In genomic region chr7:101423970-101424369, GRCm38 (mm10) we compare ENCODE assay signal across 28 mouse cellular contexts. TPM values are rescaled to one million over a fixed set of nuclear protein-coding genes. Genes with fewer than 3 reads are reported as not detected.
DNase-seq lines count a peak whose midpoint lies in the region; ATAC-seq and TF ChIP-seq lines count a peak whose summit lies in the region.
"Had no signal": no experiment of that assay in that cellular context is flagged by ENCODE, and none has a peak within 500 bp of the region (broad histone marks: within the 10 kb centered on the region; RNA-seq: fewer than 3 reads in every experiment).

No protein-coding gene starts in this region.

- H3K36me3 ChIP-seq in forebrain, embryonic 14.5 days (ENCODE audit: control insufficient read depth, insufficient read depth, low read length): no peaks in the 10 kb centered on the region
- H3K36me3 ChIP-seq in forebrain, embryonic 10.5 days (replicated peaks): no peaks in the 10 kb centered on the region
- H3K36me3 ChIP-seq in hindbrain, postnatal 0 days (ENCODE audit: insufficient read depth, low read length): no peaks in the 10 kb centered on the region
- no peaks in the 10 kb centered on the region for H3K36me3 ChIP-seq in hindbrain, embryonic 10.5 days
- no peaks in the 10 kb centered on the region for H3K36me3 ChIP-seq in midbrain, embryonic 16.5 days (ENCODE audit: control insufficient read depth, insufficient read depth, low read length)
- no peaks in the 10 kb centered on the region for H3K36me3 ChIP-seq in midbrain, embryonic 11.5 days (ENCODE audit: control insufficient read depth, insufficient read depth, low read length)
- H3K36me3 ChIP-seq: limb, embryonic 12.5 days; midbrain, embryonic 15.5 days had no signal

- H3K4me3 ChIP-seq in forebrain, embryonic 14.5 days (ENCODE audit: low read depth, low read length): no peak overlapping the region
- no peak overlapping the region for H3K4me3 ChIP-seq in forebrain, embryonic 10.5 days
- H3K4me3 ChIP-seq in hindbrain, postnatal 0 days (ENCODE audit: low read length): no peak overlapping the region
- H3K4me3 ChIP-seq in hindbrain, embryonic 10.5 days: no peak overlapping the region
- no peak overlapping the region for H3K4me3 ChIP-seq in midbrain, embryonic 16.5 days (ENCODE audit: low read depth, low read length)
- H3K4me3 ChIP-seq in midbrain, embryonic 11.5 days (ENCODE audit: low read depth, low read length): no peak overlapping the region
- peak overlapping the region; percentile 82 for H3K4me3 ChIP-seq in cortical plate, adult 2 months (ENCODE audit: insufficient read depth, low read length)
- H3K4me3 ChIP-seq: limb, embryonic 12.5 days; midbrain, embryonic 15.5 days had no signal

- H3K9me3 ChIP-seq in forebrain, embryonic 14.5 days (replicated peaks; ENCODE audit: control insufficient read depth, low read length): no peaks in the 10 kb centered on the region
- H3K9me3 ChIP-seq in forebrain, embryonic 10.5 days: no peaks in the 10 kb centered on the region
- H3K9me3 ChIP-seq in hindbrain, postnatal 0 days (ENCODE audit: low read length): no peaks in the 10 kb centered on the region
- no peaks in the 10 kb centered on the region for H3K9me3 ChIP-seq in hindbrain, embryonic 10.5 days
- H3K9me3 ChIP-seq in midbrain, embryonic 16.5 days (replicated peaks; ENCODE audit: control insufficient read depth, low read length, poor library complexity, severe bottlenecking): no peaks in the 10 kb centered on the region
- no peaks in the 10 kb centered on the region for H3K9me3 ChIP-seq in midbrain, embryonic 11.5 days (ENCODE audit: control insufficient read depth, low read length)
- H3K9me3 ChIP-seq: limb, embryonic 12.5 days; midbrain, embryonic 15.5 days had no signal

- ATAC-seq in forebrain, embryonic 14.5 days: peak; percentile 25; the same call in 1 of the 2 replicates
- ATAC-seq in hindbrain, postnatal 0 days: no peak
- ATAC-seq in midbrain, embryonic 16.5 days: no peak
- ATAC-seq in midbrain, embryonic 11.5 days (ENCODE audit: low FRiP score): no peak
- ATAC-seq: inflammation-experienced regulatory T-cells, adult 6 months; liver, postnatal 0 days; midbrain, embryonic 15.5 days had no signal

- no peak overlapping the region for H3K27ac ChIP-seq in forebrain, embryonic 14.5 days (ENCODE audit: low read depth, low read length)
- no peak overlapping the region for H3K27ac ChIP-seq in forebrain, embryonic 10.5 days
- H3K27ac ChIP-seq in hindbrain, postnatal 0 days: no peak overlapping the region
- H3K27ac ChIP-seq in hindbrain, embryonic 10.5 days: no peak overlapping the region
- H3K27ac ChIP-seq in midbrain, embryonic 16.5 days (ENCODE audit: low read length): no peak overlapping the region
- H3K27ac ChIP-seq in midbrain, embryonic 11.5 days (ENCODE audit: low read depth, low read length): no peak overlapping the region
- no peak overlapping the region for H3K27ac ChIP-seq in cortical plate, adult 2 months (ENCODE audit: insufficient read depth, low read length)
- H3K27ac ChIP-seq: limb, embryonic 12.5 days; midbrain, embryonic 15.5 days had no signal

- peak; percentile 71 for DNase-seq in forebrain, embryonic 14.5 days (ENCODE audit: low spot score)
- no peak for DNase-seq in forebrain, embryonic 10.5 days (ENCODE audit: extremely low spot score, low spot score)
- DNase-seq in hindbrain, postnatal 0 days (ENCODE audit: low spot score): peak; percentile 58
- DNase-seq in hindbrain, embryonic 10.5 days (ENCODE audit: low spot score): no peak
- DNase-seq in midbrain, embryonic 11.5 days (ENCODE audit: low spot score, missing footprints): no peak
- DNase-seq in thymus, postnatal 10 days (ENCODE audit: low spot score in 2 of 2): no peak
- DNase-seq: adrenal gland, postnatal 14 days; cerebellum, adult 8-10 months; cerebellum, postnatal 36 days; gastrocnemius, postnatal 10 days; kidney, adult 18-20 months; kidney, postnatal 4 days; liver, postnatal 0 days; lung, postnatal 14 days; thymus, adult 18-20 months; thymus, postnatal 4 days had no signal

- H3K4me2 ChIP-seq in forebrain, embryonic 14.5 days (ENCODE audit: low read length): no peak overlapping the region
- H3K4me2 ChIP-seq in hindbrain, postnatal 0 days (ENCODE audit: low read depth, low read length): no peak overlapping the region
- peak overlapping the region; percentile 9; the same call in 1 of the 2 replicates for H3K4me2 ChIP-seq in midbrain, embryonic 16.5 days (ENCODE audit: low read length)
- no peak overlapping the region for H3K4me2 ChIP-seq in midbrain, embryonic 11.5 days
- H3K4me2 ChIP-seq: heart, embryonic 11.5 days; limb, embryonic 12.5 days; liver, embryonic 11.5 days had no signal

- H3K9ac ChIP-seq in forebrain, embryonic 14.5 days (ENCODE audit: low read length): no peak overlapping the region
- H3K9ac ChIP-seq in hindbrain, postnatal 0 days (replicated peaks; ENCODE audit: low read length): no peak overlapping the region
- no peak overlapping the region for H3K9ac ChIP-seq in midbrain, embryonic 16.5 days (ENCODE audit: low read depth, low read length)
- H3K9ac ChIP-seq in midbrain, embryonic 11.5 days (ENCODE audit: low read length): no peak overlapping the region
- H3K9ac ChIP-seq: limb, embryonic 12.5 days; liver, postnatal 0 days; midbrain, embryonic 15.5 days had no signal

- TF ChIP-seq CTCF in hindbrain, postnatal 0 days (IDR thresholded peaks at IDR 0.05; ENCODE audit: low read depth): no peak
- no peak for TF ChIP-seq CTCF in cortical plate, adult 2 months (IDR thresholded peaks at IDR 0.05; ENCODE audit: extremely low read depth, insufficient read depth, low read length)

- TF ChIP-seq POLR2A in cortical plate, adult 2 months (IDR thresholded peaks at IDR 0.05; ENCODE audit: extremely low read depth, insufficient read depth, low read length): no peak

- peaks cover 7% of the 10 kb centered on the region; the same call in 1 of the 2 replicates for H3K4me1 ChIP-seq in forebrain, embryonic 14.5 days (ENCODE audit: control insufficient read depth, insufficient read depth, low read length)
- H3K4me1 ChIP-seq in forebrain, embryonic 10.5 days: peaks cover 43% of the 10 kb centered on the region
- peaks cover 16% of the 10 kb centered on the region for H3K4me1 ChIP-seq in hindbrain, postnatal 0 days (ENCODE audit: insufficient read depth, low read length)
- peaks cover 18% of the 10 kb centered on the region for H3K4me1 ChIP-seq in hindbrain, embryonic 10.5 days (replicated peaks)
- peaks cover 28% of the 10 kb centered on the region for H3K4me1 ChIP-seq in midbrain, embryonic 16.5 days (ENCODE audit: control insufficient read depth, insufficient read depth, low read length)
- H3K4me1 ChIP-seq in midbrain, embryonic 11.5 days (ENCODE audit: control insufficient read depth, insufficient read depth, low read length): peaks cover 10% of the 10 kb centered on the region; the same call in 1 of the 2 replicates
- H3K4me1 ChIP-seq in cortical plate, adult 2 months (ENCODE audit: control insufficient read depth, insufficient read depth, low read length): peaks cover 10% of the 10 kb centered on the region; the same call in 1 of the 2 replicates
- H3K4me1 ChIP-seq: limb, embryonic 12.5 days had no signal

- 52% methylated on average over 6 of the region's 6 CpGs for WGBS in forebrain, embryonic 14.5 days
- WGBS in forebrain, embryonic 10.5 days: 79% methylated on average over 6 of the region's 6 CpGs
- 37% methylated on average over 6 of the region's 6 CpGs for WGBS in hindbrain, postnatal 0 days
- whole genome bisulfite sequencing in hindbrain, embryonic 10.5 days: 83% methylated on average over 6 of the region's 6 CpGs
- 69% methylated on average over 6 of the region's 6 CpGs for WGBS in midbrain, embryonic 16.5 days
- 78% methylated on average over 6 of the region's 6 CpGs for WGBS in midbrain, embryonic 11.5 days

- H3K27me3 ChIP-seq in forebrain, embryonic 14.5 days (replicated peaks; ENCODE audit: control insufficient read depth, insufficient read depth, low read length): 0 out of 2 replicates have a peak, but pooled peaks cover 3% of the 10 kb centered on the region
- peaks cover 33% of the 10 kb centered on the region for H3K27me3 ChIP-seq in forebrain, embryonic 10.5 days (ENCODE audit: poor library complexity, severe bottlenecking)
- H3K27me3 ChIP-seq in hindbrain, postnatal 0 days (ENCODE audit: insufficient read depth, low read length): no peaks in the 10 kb centered on the region
- H3K27me3 ChIP-seq in hindbrain, embryonic 10.5 days (ENCODE audit: insufficient read depth, poor library complexity, severe bottlenecking): peaks cover 26% of the 10 kb centered on the region
- H3K27me3 ChIP-seq in midbrain, embryonic 16.5 days (ENCODE audit: control insufficient read depth, insufficient read depth, low read depth, low read length): no peaks in the 10 kb centered on the region
- H3K27me3 ChIP-seq in midbrain, embryonic 11.5 days (ENCODE audit: control insufficient read depth, insufficient read depth, low read length): peaks cover 2% of the 10 kb centered on the region

RNA-seq across cellular contexts. Expression of gene Pde2a, which starts 2.5 kb away (rescaled TPM):
- polyA plus RNA-seq in forebrain, embryonic 14.5 days (2014; fragmentation: Nextera tagmentation; extraction: Ambion mirVana): 27.0 and 34.7 TPM in 2 replicates
- polyA plus RNA-seq in forebrain, embryonic 10.5 days (2016; fragmentation: Nextera tagmentation; extraction: Ambion mirVana): 16.2 and 16.3 TPM in 2 replicates
- 54.4 and 55.8 TPM in 2 replicates for total RNA-seq in hindbrain, postnatal 0 days (2014; rRNA removed)
- 26.7 and 27.1 TPM in 2 replicates for polyA plus RNA-seq in hindbrain, postnatal 0 days (2015; fragmentation: Nextera tagmentation; extraction: Ambion mirVana)
- 18.3 and 30.3 TPM in 2 replicates for polyA plus RNA-seq in hindbrain, embryonic 10.5 days (2016; fragmentation: Nextera tagmentation; extraction: Ambion mirVana)
- 31.6 and 35.5 TPM in 2 replicates for polyA plus RNA-seq in midbrain, embryonic 16.5 days (2015; fragmentation: Nextera tagmentation; extraction: Ambion mirVana)
- polyA plus RNA-seq in midbrain, embryonic 11.5 days (2014; fragmentation: Nextera tagmentation; extraction: Ambion mirVana): 11.1 and 13.0 TPM in 2 replicates
- 223 and 236 TPM in 2 replicates for polyA plus RNA-seq in cortical plate, adult 2 months (2012; rRNA removed)

RNA-seq across cellular contexts. Expression of gene Gm45837, which starts 13.3 kb away (rescaled TPM):
- not detected in 2 replicates for polyA plus RNA-seq in forebrain, embryonic 14.5 days (2014; fragmentation: Nextera tagmentation; extraction: Ambion mirVana)
- polyA plus RNA-seq in forebrain, embryonic 10.5 days (2016; fragmentation: Nextera tagmentation; extraction: Ambion mirVana): not detected in 2 replicates
- not detected in 2 replicates for total RNA-seq in hindbrain, postnatal 0 days (2014; rRNA removed)
- polyA plus RNA-seq in hindbrain, postnatal 0 days (2015; fragmentation: Nextera tagmentation; extraction: Ambion mirVana): not detected in 2 replicates
- polyA plus RNA-seq in hindbrain, embryonic 10.5 days (2016; fragmentation: Nextera tagmentation; extraction: Ambion mirVana): 0.82 and 1.3 TPM in 2 replicates
- polyA plus RNA-seq in midbrain, embryonic 16.5 days (2015; fragmentation: Nextera tagmentation; extraction: Ambion mirVana): 0.65 and 0.69 TPM in 2 replicates
- not detected in 2 replicates for polyA plus RNA-seq in midbrain, embryonic 11.5 days (2014; fragmentation: Nextera tagmentation; extraction: Ambion mirVana)
- polyA plus RNA-seq in cortical plate, adult 2 months (2012; rRNA removed): 0.56 and 0.59 TPM in 2 replicates
- total RNA-seq: adrenal gland, postnatal 14 days; megakaryocyte progenitor cell, adult 5-6 weeks had no signal
- polyA plus RNA-seq: embryonic facial prominence, embryonic 14.5 days; heart, embryonic 11.5 days; hindbrain, embryonic 11.5 days; kidney, embryonic 16.5 days; limb, embryonic 12.5 days; liver, embryonic 11.5 days; liver, postnatal 0 days; midbrain, embryonic 15.5 days; spleen, adult 2 months had no signal

Comparison
In these comparisons a context has a peak if more than half of its experiments do, and no peak if none do; other contexts are left out.
1. DNase-seq: peak in forebrain, embryonic 14.5 days (single experiment) and hindbrain, postnatal 0 days (single experiment); none in forebrain, embryonic 10.5 days (single experiment), hindbrain, embryonic 10.5 days (single experiment), midbrain, embryonic 11.5 days (single experiment) and thymus, postnatal 10 days (0 of 2).